Comparison of ENCODE assay signal across 8 mouse cellular contexts in the genomic region with DNA sequence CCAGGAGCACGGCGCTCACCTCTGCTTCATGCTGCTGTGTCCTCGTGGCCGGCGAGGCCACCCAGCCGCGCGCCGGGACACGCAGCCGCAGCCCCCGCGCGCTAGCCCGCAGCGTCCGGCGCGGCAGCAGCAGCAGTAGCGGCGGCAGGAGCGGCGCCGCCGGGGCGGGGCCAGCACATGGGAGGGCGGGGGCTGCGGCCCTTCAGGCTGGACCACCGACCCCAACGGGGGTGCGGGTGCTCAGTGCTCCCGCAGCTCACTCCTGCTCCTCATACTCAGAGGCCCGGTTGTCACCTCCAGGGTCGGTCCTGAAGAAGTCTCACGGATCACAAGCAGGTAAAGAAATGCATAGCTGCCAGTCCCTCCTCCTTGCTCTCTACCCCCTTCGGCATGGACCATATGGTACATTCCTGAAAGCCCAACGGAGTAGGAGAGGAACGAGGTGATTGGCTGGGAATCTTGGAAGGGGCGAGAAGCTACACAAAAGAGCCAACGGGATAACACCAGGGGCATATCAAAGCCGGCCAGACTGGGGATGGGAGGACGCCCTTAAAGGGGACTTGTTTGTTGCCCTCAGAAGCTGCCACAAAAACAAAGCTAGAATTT. TPM values are rescaled to one million over a fixed set of nuclear protein-coding genes. Genes with fewer than 3 reads are reported as not detected.
DNase-seq lines count a peak whose midpoint lies in the region; ATAC-seq and TF ChIP-seq lines count a peak whose summit lies in the region.

No protein-coding gene starts in this region.

- H3K4me1 ChIP-seq in G1E (ENCODE audit: insufficient read depth, low read depth, low read length): peaks cover 78% of the 10 kb centered on the region
- peaks cover 18% of the 10 kb centered on the region for H3K4me1 ChIP-seq in forebrain, embryonic 16.5 days (replicated peaks; ENCODE audit: control insufficient read depth, insufficient read depth, low read length)
- peaks cover 34% of the 10 kb centered on the region for H3K4me1 ChIP-seq in lung, embryonic 15.5 days

- peak; percentile 91 for ATAC-seq in G1E (ENCODE audit: extremely low read depth, insufficient number of reproducible peaks, low FRiP score, poor library complexity, severe bottlenecking)
- peak; percentile 98 for ATAC-seq in forebrain, embryonic 16.5 days
- peak; percentile 97 for ATAC-seq in lung, embryonic 15.5 days (ENCODE audit: borderline replicate concordance, extremely low read depth, low FRiP score, low TSS enrichment)

- DNase-seq in G1E (ENCODE audit: low spot score): peak; percentile 98
- peak; percentile 91 to 96 for DNase-seq in cerebellum, adult 18-20 months
- DNase-seq in heart, postnatal 4 days: peak; percentile 88
- DNase-seq in layer of hippocampus, adult 8-10 months (ENCODE audit: low spot score in 2 of 2): peak; percentile 92 to 95
- DNase-seq in ovary, adult 18-20 months (ENCODE audit: low spot score): peak; percentile 93
- DNase-seq in thymus, postnatal 0 days (ENCODE audit: low spot score): peak; percentile 96

- H3K27ac ChIP-seq in forebrain, embryonic 16.5 days (ENCODE audit: low read length): peak overlapping the region; percentile 83
- H3K27ac ChIP-seq in lung, embryonic 15.5 days: peak overlapping the region; percentile 77

- peak overlapping the region; percentile 98 for H3K4me3 ChIP-seq in G1E (ENCODE audit: low read depth, low read length)
- peak overlapping the region; percentile 77 for H3K4me3 ChIP-seq in forebrain, embryonic 16.5 days (replicated peaks; ENCODE audit: low read length)
- H3K4me3 ChIP-seq in lung, embryonic 15.5 days: peak overlapping the region; percentile 89

- no peaks in the 10 kb centered on the region for H3K9me3 ChIP-seq in G1E (replicated peaks)
- H3K9me3 ChIP-seq in forebrain, embryonic 16.5 days (ENCODE audit: control insufficient read depth, low read length): no peaks in the 10 kb centered on the region
- H3K9me3 ChIP-seq in lung, embryonic 15.5 days: no peaks in the 10 kb centered on the region

- H3K27me3 ChIP-seq in G1E (ENCODE audit: insufficient read depth, low read length): no peaks in the 10 kb centered on the region
- H3K27me3 ChIP-seq in forebrain, embryonic 16.5 days (replicated peaks; ENCODE audit: control insufficient read depth, insufficient read depth, low read length): no peaks in the 10 kb centered on the region
- no peaks in the 10 kb centered on the region for H3K27me3 ChIP-seq in lung, embryonic 15.5 days

- TF ChIP-seq CTCF in G1E (IDR thresholded peaks at IDR 0.05; ENCODE audit: low read depth, low read length): no peak

- WGBS in forebrain, embryonic 16.5 days: 0% methylated on average over 38 of the region's 42 CpGs
- 0% methylated on average over 23 of the region's 42 CpGs for WGBS in lung, embryonic 15.5 days

- H3K9ac ChIP-seq in forebrain, embryonic 16.5 days (replicated peaks; ENCODE audit: low read depth, low read length): peak overlapping the region; percentile 84
- peak overlapping the region; percentile 84 for H3K9ac ChIP-seq in lung, embryonic 15.5 days

- H3K36me3 ChIP-seq in G1E (replicated peaks): peaks cover 26% of the 10 kb centered on the region
- H3K36me3 ChIP-seq in forebrain, embryonic 16.5 days (ENCODE audit: control insufficient read depth, insufficient read depth): no peaks in the 10 kb centered on the region
- H3K36me3 ChIP-seq in lung, embryonic 15.5 days: 0 out of 2 replicates have a peak, but pooled peaks cover 10% of the 10 kb centered on the region

- peak overlapping the region; percentile 80 for H3K4me2 ChIP-seq in forebrain, embryonic 16.5 days (ENCODE audit: low read length)
- peak overlapping the region; percentile 85 for H3K4me2 ChIP-seq in lung, embryonic 15.5 days

RNA-seq across cellular contexts. Expression of a gene that starts 20.7 kb away (rescaled TPM):
- total RNA-seq in G1E (2014; fragmentation: Nextera tagmentation) (107 and 109 TPM in 2 replicates), G1E (2017) (20.4 and 20.9 TPM in 2 replicates)
- polyA plus RNA-seq in G1E (2012): 29.8 and 38.1 TPM in 2 replicates
- polyA plus RNA-seq in forebrain, embryonic 16.5 days (2015; fragmentation: Nextera tagmentation; extraction: Ambion mirVana): 27.1 and 35.5 TPM in 2 replicates
- 100 to 1,000 TPM; 201 to 216 TPM for total RNA-seq in heart, postnatal 4 days (2021)
- 100 to 1,000 TPM in 1 of 4 experiments, 10 to 100 TPM in 3; 78.3 to 102 (median 90.8) TPM for total RNA-seq in layer of hippocampus, adult 8-10 months (2022)
- 17.6 and 20.0 TPM in 2 replicates for polyA plus RNA-seq in lung, embryonic 15.5 days (2015; fragmentation: Nextera tagmentation; extraction: Ambion mirVana)
- polyA plus RNA-seq in thymus, postnatal 0 days (2015; fragmentation: Nextera tagmentation; extraction: Ambion mirVana): 12.8 and 15.3 TPM in 2 replicates

Comparison
In these comparisons a context has a peak if more than half of its experiments do, and no peak if none do; other contexts are left out.
1. Peak in every context shown above with its lines: DNase-seq, ATAC-seq, H3K4me3 ChIP-seq and H3K27ac ChIP-seq.